Mouse (Mus musculus) kidney, adult 2 months (tissue): ENCODE measurements at regions not wholly inside any gene's neighbourhood (a gene's known extent, or its start where the extent isn't known, plus 50 kb on each side); places are given as distances from the start of the nearest gene placed in this dataset.

Experiments
- CTCF ChIP-seq: fragments of 200-500 bp; conservative IDR thresholded peaks from 2 replicates; pipeline ENCODE4 v1.5.1; 2011; ENCODE audit warnings: low read depth, mild to moderate bottlenecking, control low read depth, low read length, moderate library complexity, mixed read lengths; ENCODE audit not compliant: insufficient read depth, insufficient read length
- POLR2A ChIP-seq: fragments of 200-500 bp; IDR thresholded peaks from one replicate; pipeline ENCODE4 v1.6.1; 2011; ENCODE audit warnings: low read depth, low read length, control low read depth

DNA sequence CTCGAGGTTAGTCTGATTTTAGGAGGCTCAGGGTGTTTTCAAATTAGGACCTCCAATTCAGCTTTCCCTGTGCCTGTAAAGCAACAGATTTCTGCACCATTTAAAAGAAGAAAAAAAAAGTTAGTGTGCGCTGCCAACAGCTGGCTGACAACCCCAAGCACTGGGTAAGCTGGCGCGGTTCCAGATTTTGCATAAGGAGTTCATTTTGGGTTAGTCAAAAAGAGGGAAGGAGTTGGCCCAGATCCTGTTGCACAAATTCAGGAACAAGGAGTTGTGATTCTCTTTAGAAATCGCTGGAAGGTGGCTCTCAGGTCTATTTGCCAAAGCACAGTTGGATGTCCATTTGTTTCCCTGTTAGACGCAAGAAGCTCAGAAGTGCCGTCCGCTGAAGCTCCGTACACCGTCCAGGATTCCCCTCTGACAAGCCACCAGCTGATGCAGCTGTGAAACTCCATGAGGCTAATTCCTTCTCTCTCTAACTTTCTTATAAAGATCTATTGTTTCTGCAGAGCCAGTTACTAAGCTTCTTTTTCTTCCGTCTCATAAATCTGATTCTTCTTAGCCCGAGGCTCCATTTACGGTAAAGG lies 184.6 kb downstream of the Cand1 start:
- TF ChIP-seq POLR2A (no peak), CTCF (no peak)
